Mouse (Mus musculus) cerebellum, postnatal 14 days (tissue): ENCODE results near the gene Hint1.

Experiments
- DNase-seq, 2 experiments: peaks; one replicate each; pipeline ENCODE4 v3.0.0; 2021; ENCODE audit warnings: mixed read lengths in 2 of 2

Gene Hint1

DNA sequence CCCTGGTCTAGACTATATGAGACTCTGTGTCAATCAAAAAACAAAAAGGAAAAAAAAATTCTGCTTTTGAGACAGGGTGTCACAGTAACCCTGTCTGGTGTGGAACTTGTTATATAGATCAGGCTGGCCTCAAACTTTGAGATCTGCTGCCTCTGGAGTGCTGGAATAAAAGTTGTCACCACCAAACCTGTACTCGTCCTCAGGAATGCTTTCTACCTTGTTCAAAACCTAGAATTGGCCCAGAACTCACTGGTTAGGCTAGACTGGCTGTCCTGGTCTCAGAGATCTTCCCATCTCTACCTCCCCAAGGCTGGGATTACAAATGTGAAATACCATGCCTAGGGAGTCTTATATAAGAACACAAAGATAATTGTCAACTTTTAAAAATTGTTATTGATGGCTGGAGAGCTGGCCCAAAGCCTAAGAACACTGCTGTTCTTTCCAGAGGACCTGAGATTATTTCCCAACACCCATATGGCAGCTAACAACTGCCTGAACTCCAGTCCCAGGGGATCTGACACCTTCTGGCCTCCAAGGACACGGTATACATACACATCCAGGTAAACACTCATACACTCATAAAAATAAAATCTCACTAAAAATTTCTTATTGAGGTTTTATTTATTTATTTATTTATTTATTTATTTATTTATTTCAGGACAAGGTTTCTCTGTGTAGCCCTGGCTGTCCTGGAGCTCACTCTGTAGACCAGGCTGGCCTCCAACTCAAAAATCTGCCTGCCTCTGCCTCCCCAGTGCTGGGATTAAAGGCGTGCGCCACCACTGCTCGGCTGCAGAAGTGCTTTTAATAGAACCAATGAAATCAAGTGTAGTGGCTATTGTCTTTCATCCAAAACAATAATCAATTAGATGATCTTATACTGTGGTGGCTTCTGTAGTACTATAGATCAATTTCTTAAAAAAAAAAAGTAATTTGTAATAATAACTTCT is 4.4 kb upstream of the Hint1 start:
- peak in 1 of 2 experiments; percentile 20 for DNase-seq

- peak; percentile 80 to 81 for DNase-seq
These were observed 3.3 kb upstream of the Hint1 start for GRCm38 (mm10) chr11:54862621-54863520.

DNA sequence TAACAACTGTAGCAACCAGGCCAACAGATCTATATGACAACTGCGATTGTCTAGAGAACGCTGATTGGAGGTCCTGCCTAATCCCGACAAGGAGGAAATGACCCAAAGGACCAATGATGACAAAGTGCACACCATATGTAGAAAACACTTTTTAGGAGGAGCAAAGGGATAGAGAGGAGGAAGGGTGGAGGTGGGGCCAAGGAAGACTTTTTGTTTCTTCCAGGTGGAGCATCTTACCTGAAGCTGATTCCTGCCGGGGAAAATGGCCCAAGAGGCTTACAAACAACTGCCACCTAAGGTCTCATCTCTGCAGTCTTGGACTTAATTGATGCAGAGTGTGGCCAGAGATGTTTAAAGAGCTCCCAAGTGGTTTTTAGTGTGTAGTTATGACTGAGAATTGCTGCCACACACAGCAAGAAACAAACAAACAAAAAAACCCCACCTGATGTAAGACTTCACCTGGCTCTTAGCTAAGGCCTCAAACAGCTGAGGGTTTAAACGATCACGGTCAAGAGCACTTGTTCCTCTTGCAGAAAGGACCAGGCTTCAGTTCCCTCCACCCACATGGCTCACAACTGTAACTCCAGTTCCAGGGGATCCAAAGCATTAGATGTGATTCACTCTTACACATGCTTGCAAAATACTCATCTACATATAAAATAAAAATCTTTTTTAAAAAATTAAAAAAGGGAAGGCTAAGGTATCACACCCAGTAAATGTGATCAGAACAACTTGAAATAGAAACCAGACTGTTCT is 675 bp upstream of the Hint1 start:
- no peak for DNase-seq

GRCm38 (mm10) chr11:54867049-54867385 is 834 bp downstream of the Hint1 start:
- no peak for DNase-seq

DNA sequence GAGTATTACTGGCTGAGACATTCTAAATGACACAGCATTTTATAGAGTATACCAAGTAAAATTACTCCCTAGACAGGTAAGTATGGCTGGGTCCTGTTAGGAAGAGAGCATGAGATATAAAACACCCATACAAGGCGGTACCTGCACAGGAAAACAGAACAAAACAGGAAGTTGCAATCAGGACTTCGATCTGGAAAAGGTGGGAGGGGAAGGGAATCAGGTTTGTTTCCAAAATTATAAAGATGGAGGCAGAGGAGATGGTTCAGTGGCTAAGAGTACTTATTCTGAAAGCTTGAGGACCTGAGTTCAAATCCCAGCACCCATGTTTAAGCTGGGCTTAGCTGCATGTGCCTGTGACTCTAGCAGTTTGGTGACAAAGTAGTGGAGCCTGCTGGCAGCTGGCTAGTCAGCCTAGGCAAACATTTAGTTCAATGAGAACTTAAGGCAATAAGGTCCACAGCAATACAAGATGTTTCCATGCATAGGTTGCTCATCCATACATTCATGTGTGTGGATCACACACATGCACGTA is 1.8 kb downstream of the Hint1 start:
- peak in 1 of 2 experiments; percentile 27 for DNase-seq

- DNase-seq: no peak
These were observed 2.3 kb downstream of the Hint1 start for GRCm38 (mm10) chr11:54868445-54868844.

GRCm38 (mm10) chr11:54869318-54869717 is 3.1 kb downstream of the Hint1 start:
- DNase-seq: no peak

DNA sequence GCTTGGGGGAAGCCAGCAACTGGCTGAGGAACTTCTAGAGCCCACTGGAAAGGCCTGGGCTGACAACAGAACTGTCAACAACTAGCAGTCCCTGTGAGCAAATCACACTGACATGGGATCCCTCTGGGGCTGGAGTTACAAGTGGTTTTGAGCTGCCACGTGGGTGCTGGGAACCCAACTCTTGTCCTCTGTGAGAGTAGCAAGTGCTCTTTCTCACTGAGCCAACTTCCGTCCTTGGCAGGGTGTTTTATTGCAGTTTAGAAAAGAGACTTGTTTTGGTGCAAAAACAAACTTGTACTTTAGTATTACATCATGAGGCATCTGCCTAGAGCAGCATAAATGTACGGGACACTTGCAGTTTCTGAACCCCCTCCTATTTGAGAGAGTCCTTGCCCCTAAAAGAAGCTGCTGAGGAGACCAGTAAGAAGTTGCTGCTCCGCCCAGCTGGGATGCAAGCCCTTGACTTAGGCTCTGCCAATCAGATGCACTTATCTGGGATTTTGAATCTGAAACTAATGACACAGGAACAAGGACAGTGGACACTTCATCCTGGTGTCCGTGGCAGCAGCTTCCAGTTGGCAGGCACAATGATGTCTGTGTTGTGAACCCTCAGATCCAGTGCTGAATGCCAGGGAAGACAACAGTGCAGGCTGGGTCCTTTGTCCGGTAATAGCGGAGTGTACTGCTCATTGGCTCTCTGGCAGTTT is 5.8 kb downstream of the Hint1 start:
- no peak for DNase-seq

DNA sequence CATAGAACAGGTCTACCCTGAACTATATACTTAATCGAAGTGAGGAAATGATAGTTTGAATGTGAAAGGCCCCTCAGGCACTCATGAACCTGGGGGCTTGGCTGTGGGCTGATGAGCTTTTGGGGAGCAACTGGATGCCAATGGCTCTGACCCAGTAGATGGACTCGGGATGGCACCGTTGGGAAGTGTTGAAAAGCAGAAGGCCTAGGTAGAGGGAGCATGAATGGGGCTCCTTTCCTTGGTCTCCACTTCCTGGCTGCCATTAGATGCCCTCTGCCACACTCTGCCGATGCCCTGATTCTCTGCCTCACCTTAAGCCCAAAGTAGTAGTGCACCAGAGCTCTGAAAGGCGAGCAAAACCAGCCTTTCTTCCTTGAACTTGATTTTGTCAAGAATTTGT is 9.8 kb downstream of the Hint1 start:
- no peak for DNase-seq

GRCm38 (mm10) chr11:54878893-54879292 is 12.7 kb downstream of the Hint1 start:
- DNase-seq: no peak

GRCm38 (mm10) chr11:54879434-54879833 is 13.3 kb downstream of the Hint1 start:
- peak; percentile 68 to 79 for DNase-seq

DNA sequence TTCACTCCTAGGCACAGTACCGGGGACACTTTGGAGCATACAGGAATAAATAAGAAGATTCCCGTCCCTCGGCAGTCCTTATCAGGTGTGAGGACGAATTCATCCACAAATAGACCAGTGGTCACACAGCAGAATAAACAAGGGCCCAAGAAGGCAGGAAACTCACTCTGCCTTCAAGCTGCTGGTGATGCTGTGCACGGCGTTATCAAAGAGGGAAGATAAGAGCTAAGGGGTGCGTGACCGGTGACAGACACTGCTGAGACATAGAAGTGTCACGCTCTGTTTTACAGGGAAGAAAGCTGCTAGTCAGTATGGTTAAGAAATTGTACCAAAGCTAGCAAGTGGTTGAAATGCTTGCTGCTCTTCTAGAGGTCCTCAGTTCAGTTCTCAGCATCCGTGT is 13.7 kb downstream of the Hint1 start:
- DNase-seq: no peak

GRCm38 (mm10) chr11:54881051-54881474 is 14.9 kb downstream of the Hint1 start:
- no peak for DNase-seq

GRCm38 (mm10) chr11:54882671-54883070 is 16.5 kb downstream of the Hint1 start:
- no peak for DNase-seq

GRCm38 (mm10) chr11:54884197-54884828 is 18.1 kb downstream of the Hint1 start:
- no peak for DNase-seq

DNA sequence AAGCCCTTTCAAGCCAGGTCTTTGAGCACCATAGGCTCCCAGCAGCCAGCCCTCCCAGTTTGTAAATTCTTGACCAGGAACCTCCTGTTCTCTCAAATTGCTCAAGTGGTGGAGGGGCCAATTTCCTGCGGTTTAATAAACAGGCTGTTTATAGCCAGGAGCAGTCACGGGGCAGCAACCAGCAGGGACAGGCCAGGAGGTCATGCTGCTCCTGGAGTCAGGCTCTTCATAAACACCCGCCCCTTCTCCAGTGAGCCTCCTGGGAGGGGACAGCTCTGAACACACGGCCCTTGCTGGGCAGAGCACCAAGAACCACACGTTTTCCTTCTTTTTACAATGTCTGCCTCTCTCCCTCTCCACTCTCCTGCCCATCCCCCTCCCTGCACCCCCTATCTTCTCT is 18.8 kb downstream of the Hint1 start:
- DNase-seq: no peak

DNA sequence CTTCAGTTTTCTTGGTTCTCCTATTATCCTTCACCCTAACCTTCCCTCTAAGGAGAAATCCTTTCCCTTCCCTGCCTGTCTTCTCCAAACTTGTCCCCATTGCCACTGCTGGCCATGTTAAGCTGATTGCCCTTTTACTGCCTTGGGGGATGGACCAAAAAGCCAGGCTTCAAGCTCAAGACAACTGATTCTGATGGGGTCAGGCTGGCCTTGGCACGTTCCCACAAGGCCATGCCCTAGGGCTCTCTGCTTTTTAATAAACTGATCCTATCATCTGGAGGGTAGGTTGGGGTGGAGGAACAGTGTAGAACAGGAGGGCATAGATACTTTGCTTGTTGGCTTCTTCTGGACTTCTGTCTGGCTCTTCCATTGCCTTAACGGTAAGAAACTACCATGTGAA is 19.2 kb downstream of the Hint1 start:
- no peak for DNase-seq

DNA sequence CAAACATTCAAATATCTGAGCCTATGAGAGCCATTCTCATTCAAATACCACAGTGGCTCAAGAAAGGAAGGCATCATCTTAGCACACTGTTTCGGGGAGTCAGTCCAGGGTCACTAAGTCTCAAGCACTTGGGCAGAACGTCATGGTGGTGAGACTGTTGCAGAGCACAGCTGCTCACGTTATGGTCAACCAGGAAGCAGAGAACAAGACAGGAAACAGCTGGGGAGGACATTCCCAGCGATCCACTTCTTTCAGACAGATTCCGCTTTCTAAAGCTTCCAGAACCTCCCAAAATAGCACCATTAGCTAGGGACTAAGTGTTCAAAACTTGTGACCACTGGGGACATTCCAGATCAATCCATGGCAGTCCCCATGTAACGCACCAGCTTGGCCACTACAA is 21.7 kb downstream of the Hint1 start:
- no peak for DNase-seq

- DNase-seq: no peak
These were observed 25.2 kb downstream of the Hint1 start for GRCm38 (mm10) chr11:54891341-54891740.

DNA sequence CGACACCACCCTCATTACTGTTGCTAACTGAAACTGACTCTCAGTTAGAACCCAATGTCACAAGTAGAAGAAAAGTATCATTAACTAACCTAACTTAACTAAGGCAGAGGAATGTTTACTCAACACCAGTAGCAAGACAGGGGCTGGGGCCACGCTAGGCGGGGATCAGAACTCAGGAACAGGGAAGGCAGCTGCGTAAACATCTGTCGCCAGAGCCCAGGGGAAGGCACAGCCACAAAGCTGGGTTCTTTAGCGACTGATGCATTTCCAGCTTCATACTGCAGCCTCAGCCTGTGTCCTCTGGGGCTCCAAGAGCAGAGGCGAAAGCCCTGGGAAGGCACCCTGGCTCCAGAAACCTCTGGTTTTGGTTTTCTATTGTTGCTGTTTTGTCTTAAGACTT is 25.9 kb downstream of the Hint1 start:
- DNase-seq: no peak

DNA sequence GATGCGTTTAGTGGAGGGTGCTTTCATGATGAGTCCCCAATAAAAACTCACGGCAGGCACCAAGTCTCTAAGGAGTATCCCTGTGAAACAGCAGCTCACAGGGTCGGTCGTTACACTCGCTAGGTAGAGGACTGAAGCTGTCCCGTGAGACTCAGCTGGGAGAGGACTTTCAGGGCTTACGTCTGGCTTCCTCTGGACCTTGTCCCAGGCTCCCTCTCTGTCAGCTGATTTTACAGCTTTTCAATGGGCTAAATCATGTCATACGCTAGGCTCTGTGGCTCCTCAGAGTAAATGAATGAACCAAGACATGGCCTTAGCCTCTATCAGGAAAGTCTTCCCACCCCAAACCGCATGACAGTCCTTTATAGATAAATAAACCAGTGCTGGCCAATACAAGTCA is 28.4 kb downstream of the Hint1 start:
- no peak for DNase-seq

- DNase-seq: peak; percentile 67 to 71
These were observed 30.5 kb downstream of the Hint1 start for GRCm38 (mm10) chr11:54896646-54897045.
